Mouse (Mus musculus) brown adipose tissue, adult 24 weeks (tissue): ENCODE results near the gene Btbd19. TPM values are rescaled to one million over a fixed set of nuclear protein-coding genes. Genes with fewer than 3 reads are reported as not detected.
A peak's percentile ranks its signal among the peaks of the same experiment; 100 is the strongest.

Experiments
- H3K27ac ChIP-seq: fragments of 200-500 bp; replicated peaks from 2 replicates; pipeline ENCODE4 v1.5.1; 2012; ENCODE audit warnings: low read depth, mild to moderate bottlenecking, low read length
- H3K4me1 ChIP-seq: fragments of 200-500 bp; 2 replicates; pipeline ENCODE4 v1.6.1; 2012; ENCODE audit warnings: low read length, mixed read lengths; ENCODE audit not compliant: control insufficient read depth, insufficient read depth, insufficient read length
- H3K4me3 ChIP-seq: fragments of 200-500 bp; 2 replicates; pipeline ENCODE4 v1.5.1; 2012; ENCODE audit warnings: low read depth, mild to moderate bottlenecking, low read length, moderate library complexity; ENCODE audit not compliant: insufficient read depth
- polyA plus RNA-seq: library from polyadenylated mRNA; stranded (reverse); fragments of >200 nt; gene quantifications from 2 replicates; pipeline ENCODE4 v1.2.4, GENCODE M21; 2012; ENCODE audit not compliant: missing spikeins, insufficient read depth, insufficient read length

Gene Btbd19
- polyA plus RNA-seq, 1 experiment = 1.8 TPM

GRCm38 (mm10) chr4:117109330-117109729 is 16.2 kb downstream of the Btbd19 start:
- no peak overlapping the region for H3K4me3 ChIP-seq
- H3K27ac ChIP-seq = no peak overlapping the region
- H3K4me1 ChIP-seq = no peaks in the 10 kb centered on the region

- Histone ChIP-seq H3K27ac (no peak overlapping the region), H3K4me1 (no peaks in the 10 kb centered on the region), H3K4me3 (no peak overlapping the region)
Measured at GRCm38 (mm10) chr4:117108524-117108849, 17.0 kb downstream of the Btbd19 start.

- Histone ChIP-seq H3K27ac (no peak overlapping the region), H3K4me1 (no peaks in the 10 kb centered on the region), H3K4me3 (no peak overlapping the region)
Measured at GRCm38 (mm10) chr4:117107813-117108523, 17.6 kb downstream of the Btbd19 start.

GRCm38 (mm10) chr4:117105127-117105526 is 20.4 kb downstream of the Btbd19 start:
- H3K27ac ChIP-seq = no peak overlapping the region
- H3K4me1 ChIP-seq = peaks cover 6% of the 10 kb centered on the region
- no peak overlapping the region for H3K4me3 ChIP-seq

GRCm38 (mm10) chr4:117104672-117105071 is 20.9 kb downstream of the Btbd19 start:
- H3K4me1 ChIP-seq = peaks cover 6% of the 10 kb centered on the region
- no peak overlapping the region for H3K4me3 ChIP-seq
- no peak overlapping the region for H3K27ac ChIP-seq

GRCm38 (mm10) chr4:117101218-117101617 is 24.3 kb downstream of the Btbd19 start:
- Histone ChIP-seq H3K4me1 (peaks cover 16% of the 10 kb centered on the region), H3K4me3 (no peak overlapping the region), H3K27ac (0 out of 2 replicates have a peak overlapping the region, but pooled peaks have one; percentile 29)

GRCm38 (mm10) chr4:117100036-117100435 is 25.5 kb downstream of the Btbd19 start:
- peaks cover 16% of the 10 kb centered on the region for H3K4me1 ChIP-seq
- H3K4me3 ChIP-seq = no peak overlapping the region
- no peak overlapping the region for H3K27ac ChIP-seq

- Histone ChIP-seq H3K4me3 (no peak overlapping the region), H3K27ac (peak overlapping the region; percentile 62; the same call in 1 of the 2 replicates), H3K4me1 (peaks cover 16% of the 10 kb centered on the region)
Measured at GRCm38 (mm10) chr4:117098764-117099036, 26.8 kb downstream of the Btbd19 start.

GRCm38 (mm10) chr4:117097969-117098763 is 27.4 kb downstream of the Btbd19 start:
- peak overlapping the region; percentile 62 for H3K27ac ChIP-seq
- no peak overlapping the region for H3K4me3 ChIP-seq

GRCm38 (mm10) chr4:117096666-117097065 is 28.9 kb downstream of the Btbd19 start:
- peak overlapping the region; percentile 69 for H3K4me3 ChIP-seq
- peak overlapping the region; percentile 82 for H3K27ac ChIP-seq
- H3K4me1 ChIP-seq = peaks cover 14% of the 10 kb centered on the region

More at GRCm38 (mm10) chr4:117097969-117098763, 27.4 kb downstream of the Btbd19 start:
- H3K4me1 ChIP-seq = peaks cover 16% of the 10 kb centered on the region

GRCm38 (mm10) chr4:117095551-117096452 is 29.7 kb downstream of the Btbd19 start, which contains the start of gene Ptch2:
TSS of gene Ptch2 (plus strand) at chr4:117096075.
- H3K27ac ChIP-seq = peak within 1 kb of the TSS; percentile 82
- peak within 1 kb of the TSS; percentile 69 for H3K4me3 ChIP-seq
- peaks cover 11% of the 10 kb centered on the region for H3K4me1 ChIP-seq

- Histone ChIP-seq H3K4me3 (no peak overlapping the region), H3K4me1 (peaks cover 11% of the 10 kb centered on the region), H3K27ac (peak overlapping the region; percentile 75; the same call in 1 of the 2 replicates)
Measured at GRCm38 (mm10) chr4:117094626-117095361, 30.7 kb downstream of the Btbd19 start.

- H3K4me3 ChIP-seq = no peak overlapping the region
- H3K27ac ChIP-seq = no peak overlapping the region
- no peaks in the 10 kb centered on the region; the same call in 1 of the 2 replicates for H3K4me1 ChIP-seq
Measured at GRCm38 (mm10) chr4:117090586-117090985, 34.9 kb downstream of the Btbd19 start.

- H3K27ac ChIP-seq = no peak overlapping the region
- H3K4me1 ChIP-seq = no peaks in the 10 kb centered on the region
- no peak overlapping the region for H3K4me3 ChIP-seq
Measured at GRCm38 (mm10) chr4:117087948-117088640, 37.4 kb downstream of the Btbd19 start.
